Mouse (Mus musculus) layer of hippocampus, adult 8-10 months (tissue): ENCODE data around the gene Emsy. TPM values are rescaled to one million over a fixed set of nuclear protein-coding genes. Genes with fewer than 3 reads are reported as not detected.

ENCODE experiments used
- DNase-seq, 2 experiments: peaks; one replicate each; pipeline ENCODE4 v3.0.0; 2022; ENCODE audit warnings: low spot score in 2 of 2
- total RNA-seq, 4 experiments: library from RNA; stranded (reverse); gene quantifications; 2 replicates each; pipeline ENCODE4 v1.2.4; 2022

The Emsy gene
- total RNA-seq, 4 experiments from 2014 or later: 56.5 to 76.9 (median 72.2) TPM

GRCm38 (mm10) chr7:98667956-98668746, 11.6 kb upstream of the Emsy start:
- DNase-seq: no peak

- DNase-seq: no peak
Observed at GRCm38 (mm10) chr7:98665726-98666125, 9.1 kb upstream of the Emsy start.

DNA sequence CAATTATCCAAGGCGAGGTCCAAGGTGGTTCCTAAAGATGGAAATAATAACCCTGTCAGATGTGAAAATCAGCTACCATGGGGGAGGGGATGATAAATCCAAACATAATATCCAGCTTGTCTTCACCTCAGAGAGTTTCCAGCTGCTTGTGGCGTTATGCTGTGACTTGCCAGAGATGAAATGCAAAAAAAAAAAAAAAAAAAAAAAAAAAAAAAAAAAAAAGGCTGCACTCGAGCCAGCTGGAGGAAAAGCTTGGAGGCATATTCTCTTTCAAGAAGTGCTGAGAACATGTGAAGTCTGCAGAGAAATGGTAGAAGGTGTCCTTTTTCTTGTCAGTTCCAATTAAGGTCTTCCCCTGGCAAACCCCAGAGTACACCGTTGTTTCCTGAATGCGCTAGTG, 8.6 kb upstream of the Emsy start:
- DNase-seq: no peak

DNA sequence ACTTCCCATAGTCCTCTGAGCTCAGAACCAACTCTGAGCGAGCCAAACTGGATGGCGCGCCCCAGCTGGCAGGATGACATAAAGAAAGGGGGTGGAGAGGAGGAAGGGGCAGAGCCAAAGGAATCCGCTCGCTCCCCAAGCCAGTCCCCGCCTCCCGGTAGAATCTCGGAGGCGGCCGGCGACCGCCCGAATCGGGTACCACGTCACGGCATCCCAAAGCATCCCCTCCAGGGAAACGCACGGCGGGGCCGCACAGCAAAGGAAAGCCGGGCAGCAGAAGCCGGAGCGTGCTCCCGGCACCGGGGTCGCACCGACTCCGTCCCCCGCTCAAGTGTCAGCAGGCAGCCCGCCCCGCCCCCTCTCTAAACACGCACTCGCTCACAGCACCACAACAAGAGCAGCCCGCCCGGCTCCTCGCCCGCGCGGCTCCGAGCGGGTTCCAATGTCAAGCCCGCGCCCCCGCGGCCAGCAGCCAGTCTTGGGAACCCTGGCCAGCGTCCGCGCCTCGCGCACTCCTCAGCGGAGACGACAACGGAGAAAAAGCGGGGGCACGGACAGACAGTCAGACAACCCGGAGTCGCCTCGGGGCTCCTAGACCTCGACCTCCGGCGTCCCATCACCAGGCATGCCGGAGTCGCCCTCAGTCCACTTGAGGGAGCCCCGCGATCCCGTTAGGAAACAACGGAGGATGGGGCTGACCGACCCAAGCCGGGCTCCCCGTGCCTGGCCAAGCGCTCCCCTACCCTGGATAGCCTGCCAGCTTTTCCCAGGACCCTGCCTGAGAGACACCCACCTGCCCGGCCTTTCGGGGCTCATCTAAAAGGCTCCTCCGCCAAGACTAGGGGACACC, 677 bp downstream of the Emsy start:
- DNase-seq: peak; percentile 67 to 76

DNA sequence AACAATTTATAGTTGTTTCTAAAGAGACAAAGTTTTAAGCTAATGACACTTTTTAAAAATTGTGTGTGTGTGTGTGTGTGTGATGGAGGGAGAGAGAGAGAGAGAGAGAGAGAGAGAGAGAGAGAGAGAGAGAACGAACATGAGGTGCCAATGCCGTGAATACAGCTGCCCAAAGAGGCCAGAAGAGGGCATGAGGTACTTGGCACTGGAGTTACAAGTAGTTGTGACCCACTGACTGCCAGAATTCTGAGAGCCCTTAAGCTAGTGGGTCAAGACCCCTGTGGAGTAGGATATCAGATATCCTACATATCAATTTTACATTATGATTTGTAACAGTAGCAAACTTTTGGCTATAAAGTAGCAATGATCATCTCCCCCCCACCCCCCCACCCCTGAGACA, 4.9 kb downstream of the Emsy start:
- no peak for DNase-seq

- DNase-seq: no peak
Observed at GRCm38 (mm10) chr7:98644238-98644637, 12.3 kb downstream of the Emsy start.

- no peak for DNase-seq
Observed at GRCm38 (mm10) chr7:98636607-98637006, 20.0 kb downstream of the Emsy start.

- no peak for DNase-seq
Observed at GRCm38 (mm10) chr7:98633032-98633431, 23.6 kb downstream of the Emsy start.

DNA sequence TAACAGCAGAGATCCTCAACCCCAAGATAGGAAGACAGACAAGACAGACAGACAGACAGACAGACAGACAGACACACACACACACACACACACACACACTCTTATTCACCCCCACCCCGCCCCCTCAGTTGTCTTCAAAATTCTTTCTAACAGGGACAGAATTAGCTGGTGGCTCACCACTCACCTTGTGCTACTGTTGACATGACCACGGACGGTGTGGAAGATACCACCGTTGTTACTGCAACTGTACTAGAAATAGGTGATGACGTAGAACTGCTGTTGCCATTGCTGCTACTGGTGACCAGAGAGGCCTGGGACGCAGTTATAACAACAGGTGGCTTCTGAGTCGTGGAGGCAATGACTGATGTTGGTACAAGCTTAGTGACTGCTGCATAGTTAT, 26.6 kb downstream of the Emsy start:
- DNase-seq: no peak

DNA sequence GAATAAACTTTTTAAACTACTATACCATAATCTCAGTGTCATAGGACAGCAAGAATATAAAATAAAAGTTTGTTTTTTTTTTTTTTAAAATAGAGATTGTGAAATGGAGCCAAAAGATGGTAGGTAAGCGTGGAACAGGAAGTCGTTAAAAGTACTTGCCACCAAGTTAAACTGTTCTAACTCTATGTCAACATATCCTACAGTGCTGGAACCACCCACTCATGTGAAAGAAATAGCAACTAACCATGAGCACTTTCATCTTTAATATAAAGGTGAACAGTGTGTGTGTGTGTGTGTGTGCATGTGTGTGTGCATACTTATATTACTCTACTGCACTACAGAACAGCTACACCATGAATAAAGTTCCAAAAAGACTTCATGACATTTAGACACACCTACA, 38.8 kb downstream of the Emsy start:
- DNase-seq: no peak

- no peak for DNase-seq
Observed at GRCm38 (mm10) chr7:98612936-98613335, 43.6 kb downstream of the Emsy start.

GRCm38 (mm10) chr7:98608520-98608919, 48.1 kb downstream of the Emsy start:
- DNase-seq: no peak

DNA sequence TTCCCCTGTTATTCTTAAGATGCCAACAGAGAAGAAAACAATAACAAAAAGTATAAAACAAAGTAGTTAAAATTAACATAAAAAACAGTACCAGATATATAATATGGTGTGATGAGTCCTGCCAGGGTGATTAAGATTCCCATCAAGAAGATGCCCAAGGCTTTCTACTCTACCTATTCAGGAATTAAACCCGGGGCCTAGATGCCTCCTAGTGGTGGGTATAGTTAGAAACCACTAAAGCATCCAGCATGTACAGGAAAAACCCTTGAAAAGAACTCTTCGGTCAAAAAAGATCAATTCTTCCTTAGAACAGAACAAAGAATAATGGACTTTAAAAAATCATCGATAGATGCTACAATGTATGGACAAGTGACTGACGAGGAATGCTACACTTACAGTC, 49.4 kb downstream of the Emsy start:
- DNase-seq: no peak

DNA sequence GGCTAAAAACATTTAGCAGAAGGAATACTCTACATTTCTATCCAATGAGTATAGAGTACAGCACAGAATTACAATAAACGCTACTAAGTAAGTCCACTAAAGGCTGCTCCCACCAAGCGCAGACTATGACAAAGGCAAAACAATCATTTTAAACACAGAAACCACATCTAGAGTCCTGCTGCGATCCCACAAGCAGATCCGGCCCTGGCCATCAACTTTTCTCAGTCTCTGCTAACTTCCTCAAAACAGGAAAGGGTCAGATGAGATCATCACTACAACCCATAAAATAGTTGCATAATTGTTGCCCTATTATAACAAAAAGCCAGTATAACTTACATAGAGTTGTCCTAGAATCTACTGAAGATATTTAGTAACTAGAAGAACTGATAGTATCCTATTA, 54.9 kb downstream of the Emsy start:
- DNase-seq: no peak

- DNase-seq: no peak
Observed at GRCm38 (mm10) chr7:98597402-98597801, 59.2 kb downstream of the Emsy start.

- no peak for DNase-seq
Observed at GRCm38 (mm10) chr7:98594731-98595130, 61.9 kb downstream of the Emsy start.

GRCm38 (mm10) chr7:98593276-98593675, 63.3 kb downstream of the Emsy start:
- no peak for DNase-seq

GRCm38 (mm10) chr7:98589028-98589427, 67.6 kb downstream of the Emsy start:
- DNase-seq: no peak

DNA sequence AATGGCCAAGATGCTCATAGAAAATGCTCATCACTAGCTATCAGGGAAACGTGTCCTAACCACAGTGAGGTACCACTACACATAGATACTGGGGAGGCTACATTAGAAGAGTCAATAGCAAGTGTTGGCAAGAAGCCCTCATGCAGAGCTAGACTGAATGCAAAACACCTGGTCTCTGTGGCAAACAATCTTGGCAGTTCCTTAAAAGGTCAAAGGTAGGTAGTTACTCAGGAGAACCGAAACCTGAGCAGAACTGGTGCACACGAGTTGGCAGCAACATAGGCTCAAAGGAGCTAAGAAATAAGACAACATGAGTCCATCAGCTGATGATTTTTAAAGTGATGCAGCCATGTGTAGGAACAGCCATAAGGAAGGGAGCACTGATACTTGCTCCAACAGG, 70.3 kb downstream of the Emsy start:
- no peak for DNase-seq

- DNase-seq: no peak
Observed at GRCm38 (mm10) chr7:98584555-98584954, 72.0 kb downstream of the Emsy start.

GRCm38 (mm10) chr7:98581266-98581665, 75.3 kb downstream of the Emsy start:
- DNase-seq: no peak

GRCm38 (mm10) chr7:98580441-98580840, 76.1 kb downstream of the Emsy start:
- DNase-seq: no peak

GRCm38 (mm10) chr7:98579731-98580130, 76.9 kb downstream of the Emsy start:
- no peak for DNase-seq
